Mouse (Mus musculus) stomach, embryonic 16.5 days (tissue): ENCODE measurements around the gene Prlhr. TPM values are rescaled to one million over a fixed set of nuclear protein-coding genes. Genes with fewer than 3 reads are reported as not detected.

Experiments
- ATAC-seq: fragments of 200-750 bp; cut with Nextera tagmentation; 2 replicates; pipeline ENCODE4 v1.8.0; 2017; ENCODE audit warnings: moderate number of reproducible peaks, moderate TSS enrichment; ENCODE audit not compliant: insufficient read depth, low FRiP score
- H3K27ac ChIP-seq: fragments of 300-500 bp; sonication (generic); 2 replicates; pipeline ENCODE4 v1.5.1; 2014; ENCODE audit warnings: low read length
- H3K27me3 ChIP-seq: fragments of 300-500 bp; sonication (generic); 2 replicates; pipeline ENCODE4 v1.6.1; 2014; ENCODE audit warnings: low read length, control low read depth, mixed read lengths; ENCODE audit not compliant: control insufficient read depth, insufficient read depth
- H3K36me3 ChIP-seq: fragments of 300-500 bp; sonication (generic); 2 replicates; pipeline ENCODE4 v1.6.1; 2014; ENCODE audit warnings: low read length; ENCODE audit not compliant: control insufficient read depth, insufficient read depth
- H3K4me1 ChIP-seq: fragments of 300-500 bp; sonication (generic); 2 replicates; pipeline ENCODE4 v1.6.1; 2014; ENCODE audit warnings: low read length, control low read depth, mixed read lengths; ENCODE audit not compliant: control insufficient read depth, insufficient read depth
- H3K4me2 ChIP-seq: fragments of 300-500 bp; sonication (generic); 2 replicates; pipeline ENCODE4 v1.6.1; 2014; ENCODE audit warnings: low read depth, low read length, mixed read lengths
- H3K4me3 ChIP-seq: fragments of 300-500 bp; sonication (generic); replicated peaks from 2 replicates; pipeline ENCODE4 v1.5.1; 2014; ENCODE audit warnings: mild to moderate bottlenecking, low read length
- H3K9ac ChIP-seq: fragments of 300-500 bp; sonication (generic); 2 replicates; pipeline ENCODE4 v1.6.1; 2014; ENCODE audit warnings: low read length
- H3K9me3 ChIP-seq: fragments of 300-500 bp; sonication (generic); replicated peaks from 2 replicates; pipeline ENCODE4 v1.6.1; 2016; ENCODE audit warnings: low read length, control low read depth; ENCODE audit not compliant: control insufficient read depth
- WGBS: fragments of 180-500 bp; shearing (Covaris S2); extraction: QIAGEN DNeasy Blood & Tissue Kit; methylation state at CpG from one replicate; pipeline ENCODE4 v1.1.7; 2014; 5-methylcytosine and 5-hydroxymethylcytosine counted together
- polyA plus RNA-seq: library from polyadenylated mRNA; unstranded; fragments of >200 nt; fragmentation: Nextera tagmentation; extraction: Ambion mirVana; gene quantifications from 2 replicates; pipeline ENCODE4 v1.2.1, GENCODE M21; 2015

The Prlhr gene
- polyA plus RNA-seq, 1 experiment from 2014 or later: not detected

GRCm38 (mm10) chr19:60455791-60456190, 12.3 kb downstream of the Prlhr start:
- Histone ChIP-seq H3K9ac (no peak overlapping the region), H3K36me3 (no peaks in the 10 kb centered on the region), H3K9me3 (no peaks in the 10 kb centered on the region), H3K4me3 (no peak overlapping the region), H3K4me2 (no peak overlapping the region), H3K4me1 (no peaks in the 10 kb centered on the region), H3K27ac (no peak overlapping the region), H3K27me3 (no peaks in the 10 kb centered on the region)
- WGBS: 66% methylated on average over 1 of the region's 1 CpGs
- no peak for ATAC-seq

- no peak overlapping the region for H3K27ac ChIP-seq
- no peak overlapping the region for H3K9ac ChIP-seq
- no peak overlapping the region for H3K4me3 ChIP-seq
- H3K4me2 ChIP-seq: no peak overlapping the region
- no peaks in the 10 kb centered on the region for H3K4me1 ChIP-seq
- H3K27me3 ChIP-seq: no peaks in the 10 kb centered on the region
- no peaks in the 10 kb centered on the region for H3K36me3 ChIP-seq
- ATAC-seq: no peak
- no peaks in the 10 kb centered on the region for H3K9me3 ChIP-seq
These were observed 27.6 kb downstream of the Prlhr start for GRCm38 (mm10) chr19:60440531-60440930.

- WGBS: 53% methylated on average over 5 of the region's 5 CpGs
- no peak for ATAC-seq
These were observed 28.0 kb downstream of the Prlhr start for GRCm38 (mm10) chr19:60440083-60440482.

GRCm38 (mm10) chr19:60437566-60438241, 30.4 kb downstream of the Prlhr start:
- Histone ChIP-seq H3K9ac (no peak overlapping the region), H3K27me3 (no peaks in the 10 kb centered on the region), H3K27ac (no peak overlapping the region), H3K4me3 (no peak overlapping the region), H3K4me1 (no peaks in the 10 kb centered on the region), H3K4me2 (no peak overlapping the region), H3K36me3 (no peaks in the 10 kb centered on the region), H3K9me3 (no peaks in the 10 kb centered on the region)
- ATAC-seq: no peak
- WGBS: 54% methylated on average over 6 of the region's 6 CpGs

More at GRCm38 (mm10) chr19:60440083-60440482, 28.0 kb downstream of the Prlhr start:
- Histone ChIP-seq H3K27ac (no peak overlapping the region), H3K9ac (no peak overlapping the region), H3K4me3 (no peak overlapping the region), H3K36me3 (no peaks in the 10 kb centered on the region), H3K9me3 (no peaks in the 10 kb centered on the region), H3K4me2 (no peak overlapping the region), H3K4me1 (no peaks in the 10 kb centered on the region), H3K27me3 (no peaks in the 10 kb centered on the region)

- H3K4me3 ChIP-seq: no peak overlapping the region
- WGBS: 78% methylated on average over 6 of the region's 6 CpGs
- no peaks in the 10 kb centered on the region for H3K27me3 ChIP-seq
- H3K36me3 ChIP-seq: no peaks in the 10 kb centered on the region
- no peak for ATAC-seq
- H3K27ac ChIP-seq: no peak overlapping the region
- no peaks in the 10 kb centered on the region for H3K4me1 ChIP-seq
- no peak overlapping the region for H3K9ac ChIP-seq
- H3K4me2 ChIP-seq: no peak overlapping the region
- no peaks in the 10 kb centered on the region for H3K9me3 ChIP-seq
These were observed 35.6 kb downstream of the Prlhr start for GRCm38 (mm10) chr19:60432347-60433129.

GRCm38 (mm10) chr19:60417611-60418010, 50.5 kb downstream of the Prlhr start:
- Histone ChIP-seq H3K36me3 (no peaks in the 10 kb centered on the region), H3K4me3 (no peak overlapping the region), H3K27me3 (no peaks in the 10 kb centered on the region), H3K9me3 (no peaks in the 10 kb centered on the region), H3K27ac (no peak overlapping the region), H3K4me2 (no peak overlapping the region), H3K4me1 (no peaks in the 10 kb centered on the region), H3K9ac (no peak overlapping the region)
- 62% methylated on average over 1 of the region's 1 CpGs for WGBS
- ATAC-seq: no peak

Other genes with a start within 250 kb of the Prlhr start
- gene Fam204a, start 241.6 kb downstream of the Prlhr start, polyA plus RNA-seq: 38.6 and 47.3 TPM in 2 replicates
- 12.6 and 14.1 TPM in 2 replicates for gene Cacul1, start 112.7 kb upstream of the Prlhr start, polyA plus RNA-seq